Comparison of ENCODE assay signal across 7 mouse cellular contexts in the genomic region with DNA sequence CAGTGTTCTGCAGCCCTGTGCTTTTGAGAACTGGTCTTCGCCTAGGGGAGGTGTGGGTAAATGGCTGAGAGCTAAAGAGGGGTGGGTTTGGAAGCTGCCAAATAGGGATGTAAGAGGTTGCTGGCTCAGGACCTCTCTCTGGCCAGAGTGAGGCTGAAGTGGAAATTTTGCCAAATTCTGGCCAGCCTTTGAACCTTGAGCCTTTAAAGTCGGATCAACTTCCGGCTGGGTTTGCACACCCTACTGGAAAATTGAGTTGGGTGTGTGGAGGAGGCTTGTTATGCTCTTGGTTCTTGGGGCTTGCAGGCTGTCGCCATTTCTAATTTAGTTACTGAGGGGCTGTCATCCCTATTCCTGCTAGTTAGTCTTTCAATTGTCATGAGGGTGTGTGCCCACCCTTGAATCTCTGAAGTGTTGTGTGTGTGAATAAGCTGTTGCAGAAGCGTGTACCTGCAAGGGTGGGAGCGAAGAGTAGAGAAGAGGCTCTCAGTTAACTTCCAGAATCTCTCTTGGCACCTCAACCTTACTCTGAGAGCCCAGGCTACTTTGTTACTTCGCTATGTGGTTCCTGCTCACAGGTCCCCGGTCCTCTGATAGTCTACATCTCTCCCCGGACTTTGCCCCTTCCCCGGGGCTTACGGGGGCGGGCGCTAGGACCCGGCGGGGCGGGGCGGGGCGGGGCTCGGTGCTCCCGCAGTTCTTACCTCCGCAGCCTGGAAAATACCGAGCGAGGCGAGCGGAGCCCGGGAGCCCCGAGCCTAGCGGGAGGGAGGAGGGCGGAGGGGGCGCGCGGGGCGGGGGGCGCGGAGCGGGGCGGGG. TPM values are rescaled to one million over a fixed set of nuclear protein-coding genes. Genes with fewer than 3 reads are reported as not detected.
A peak's percentile ranks its signal among the peaks of the same experiment; 100 is the strongest.
DNase-seq lines count a peak whose midpoint lies in the region; ATAC-seq and TF ChIP-seq lines count a peak whose summit lies in the region.

No protein-coding gene starts in this region.

- H3K4me3 ChIP-seq in bone marrow, adult 2 months (replicated peaks; ENCODE audit: control insufficient read depth, low read depth, low read length), result peak overlapping the region; percentile 25
- peak overlapping the region; percentile 75 for H3K4me3 ChIP-seq in forebrain, embryonic 14.5 days (ENCODE audit: low read depth, low read length)
- H3K4me3 ChIP-seq in kidney, adult 2 months (ENCODE audit: insufficient read depth, low read depth, low read length), result peak overlapping the region; percentile 83
- peak overlapping the region; percentile 66 for H3K4me3 ChIP-seq in lung, embryonic 15.5 days
- peak overlapping the region; percentile 80 for H3K4me3 ChIP-seq in stomach, embryonic 15.5 days (replicated peaks)

- H3K36me3 ChIP-seq in forebrain, embryonic 14.5 days (ENCODE audit: control insufficient read depth, insufficient read depth, low read length), result no peaks in the 10 kb centered on the region
- no peaks in the 10 kb centered on the region for H3K36me3 ChIP-seq in kidney, adult 2 months (ENCODE audit: control insufficient read depth, insufficient read depth, low read length)
- H3K36me3 ChIP-seq in lung, embryonic 15.5 days, result no peaks in the 10 kb centered on the region
- H3K36me3 ChIP-seq in stomach, embryonic 15.5 days, result no peaks in the 10 kb centered on the region

- H3K9me3 ChIP-seq in forebrain, embryonic 14.5 days (replicated peaks; ENCODE audit: control insufficient read depth, low read length), result no peaks in the 10 kb centered on the region
- no peaks in the 10 kb centered on the region for H3K9me3 ChIP-seq in lung, embryonic 15.5 days
- no peaks in the 10 kb centered on the region for H3K9me3 ChIP-seq in stomach, embryonic 15.5 days

- no peak for TF ChIP-seq POLR2A in bone marrow, adult 2 months (IDR thresholded peaks at IDR 0.05; ENCODE audit: borderline replicate concordance, control insufficient read depth, low read depth, low read length)
- TF ChIP-seq POLR2A in kidney, adult 2 months (IDR thresholded peaks at IDR 0.05; ENCODE audit: low read depth, low read length), result no peak

- peak overlapping the region; percentile 78 for H3K9ac ChIP-seq in forebrain, embryonic 14.5 days (ENCODE audit: low read length)
- peak overlapping the region; percentile 58 for H3K9ac ChIP-seq in lung, embryonic 15.5 days
- H3K9ac ChIP-seq in stomach, embryonic 15.5 days, result peak overlapping the region; percentile 74

- peaks cover 4% of the 10 kb centered on the region; the same call in 1 of the 2 replicates for H3K27me3 ChIP-seq in forebrain, embryonic 14.5 days (replicated peaks; ENCODE audit: control insufficient read depth, insufficient read depth, low read length)
- H3K27me3 ChIP-seq in kidney, adult 2 months (replicated peaks; ENCODE audit: control insufficient read depth, insufficient read depth, low read length), result no peaks in the 10 kb centered on the region
- no peaks in the 10 kb centered on the region for H3K27me3 ChIP-seq in lung, embryonic 15.5 days
- no peaks in the 10 kb centered on the region for H3K27me3 ChIP-seq in stomach, embryonic 15.5 days (replicated peaks)

- WGBS in bone marrow, adult 2 months, result 9% methylated on average over 21 of the region's 37 CpGs
- 6% methylated on average over 24 of the region's 37 CpGs for WGBS in forebrain, embryonic 14.5 days
- 4% methylated on average over 37 of the region's 37 CpGs for WGBS in kidney, adult 2 months
- 5% methylated on average over 17 of the region's 37 CpGs for WGBS in lung, embryonic 15.5 days
- 7% methylated on average over 20 of the region's 37 CpGs for WGBS in stomach, embryonic 15.5 days

- peaks cover 2% of the 10 kb centered on the region for H3K4me1 ChIP-seq in bone marrow, adult 2 months (ENCODE audit: control insufficient read depth, insufficient read depth, low read length)
- peaks cover 7% of the 10 kb centered on the region; the same call in 1 of the 2 replicates for H3K4me1 ChIP-seq in forebrain, embryonic 14.5 days (ENCODE audit: control insufficient read depth, insufficient read depth, low read length)
- peaks cover 39% of the 10 kb centered on the region; the same call in 1 of the 2 replicates for H3K4me1 ChIP-seq in kidney, adult 2 months (ENCODE audit: control insufficient read depth, insufficient read depth, low read length)
- peaks cover 31% of the 10 kb centered on the region for H3K4me1 ChIP-seq in lung, embryonic 15.5 days
- H3K4me1 ChIP-seq in stomach, embryonic 15.5 days, result peaks cover 29% of the 10 kb centered on the region

- DNase-seq in spleen, postnatal 10 days (ENCODE audit: low spot score in 2 of 2), result peak; percentile 37 to 50
- DNase-seq in spleen, postnatal 4 days (ENCODE audit: low spot score in 2 of 2), result no peak
- DNase-seq in forebrain, embryonic 14.5 days (ENCODE audit: low spot score), result peak; percentile 69
- DNase-seq in kidney, adult 2 months, result peak; percentile 90

- ATAC-seq in forebrain, embryonic 14.5 days, result peak; percentile 89
- peak; percentile 52; the same call in 1 of the 2 replicates for ATAC-seq in lung, embryonic 15.5 days (ENCODE audit: borderline replicate concordance, extremely low read depth, low FRiP score, low TSS enrichment)
- ATAC-seq in stomach, embryonic 15.5 days (ENCODE audit: insufficient read depth, low FRiP score, low read depth), result peak; percentile 60

- no peak for TF ChIP-seq CTCF in bone marrow, adult 2 months (IDR thresholded peaks at IDR 0.05; ENCODE audit: control insufficient read depth, insufficient read depth, low read length)
- TF ChIP-seq CTCF in kidney, adult 2 months (conservative IDR thresholded peaks at IDR 0.05; ENCODE audit: insufficient read depth, insufficient read length, low read depth, low read length), result no peak

- peak overlapping the region; percentile 98 for H3K4me2 ChIP-seq in forebrain, embryonic 14.5 days (ENCODE audit: low read length)
- H3K4me2 ChIP-seq in lung, embryonic 15.5 days, result peak overlapping the region; percentile 96
- H3K4me2 ChIP-seq in stomach, embryonic 15.5 days, result peak overlapping the region; percentile 94

- 0 out of 2 replicates have a peak overlapping the region, but pooled peaks have one; percentile 0 for H3K27ac ChIP-seq in bone marrow, adult 2 months (ENCODE audit: control insufficient read depth, insufficient read depth, low read depth, low read length, poor library complexity)
- no peak overlapping the region for H3K27ac ChIP-seq in forebrain, embryonic 14.5 days (ENCODE audit: low read depth, low read length)
- peak overlapping the region; percentile 97 for H3K27ac ChIP-seq in kidney, adult 2 months (ENCODE audit: insufficient read depth, low read depth, low read length)
- H3K27ac ChIP-seq in lung, embryonic 15.5 days, result peak overlapping the region; percentile 86
- H3K27ac ChIP-seq in stomach, embryonic 15.5 days, result peak overlapping the region; percentile 95

RNA-seq across cellular contexts. Expression of a gene that starts 3.7 kb away (rescaled TPM):
- polyA plus RNA-seq in bone marrow, adult 2 months (2011; ENCODE audit: insufficient read depth, insufficient read length, low replicate concordance, missing spikeins), result 114 and 142 TPM in 2 replicates
- 8.0 and 8.1 TPM in 2 replicates for polyA plus RNA-seq in forebrain, embryonic 14.5 days (2014; fragmentation: Nextera tagmentation; extraction: Ambion mirVana)
- polyA plus RNA-seq in kidney, adult 2 months (2012; rRNA removed), result 467 and 503 TPM in 2 replicates
- 41.2 and 45.9 TPM in 2 replicates for polyA plus RNA-seq in lung, embryonic 15.5 days (2015; fragmentation: Nextera tagmentation; extraction: Ambion mirVana)
- polyA plus RNA-seq in stomach, embryonic 15.5 days (2015; fragmentation: Nextera tagmentation; extraction: Ambion mirVana), result 112 and 127 TPM in 2 replicates

RNA-seq across cellular contexts. Expression of a gene that starts 18.6 kb away (rescaled TPM):
- 28.2 and 38.6 TPM in 2 replicates for polyA plus RNA-seq in bone marrow, adult 2 months (2011; ENCODE audit: insufficient read depth, insufficient read length, low replicate concordance, missing spikeins)
- polyA plus RNA-seq in forebrain, embryonic 14.5 days (2014; fragmentation: Nextera tagmentation; extraction: Ambion mirVana), result 13.5 and 17.8 TPM in 2 replicates
- polyA plus RNA-seq in kidney, adult 2 months (2012; rRNA removed), result 12.3 and 19.4 TPM in 2 replicates
- polyA plus RNA-seq in lung, embryonic 15.5 days (2015; fragmentation: Nextera tagmentation; extraction: Ambion mirVana), result 16.2 and 18.3 TPM in 2 replicates
- polyA plus RNA-seq in stomach, embryonic 15.5 days (2015; fragmentation: Nextera tagmentation; extraction: Ambion mirVana), result 15.4 and 16.2 TPM in 2 replicates

RNA-seq across cellular contexts. Expression of a gene that starts 27.3 kb away (rescaled TPM):
- 86.0 and 162 TPM in 2 replicates for polyA plus RNA-seq in bone marrow, adult 2 months (2011; ENCODE audit: insufficient read depth, insufficient read length, low replicate concordance, missing spikeins)
- 5.8 and 6.5 TPM in 2 replicates for polyA plus RNA-seq in forebrain, embryonic 14.5 days (2014; fragmentation: Nextera tagmentation; extraction: Ambion mirVana)
- 68.7 and 69.7 TPM in 2 replicates for polyA plus RNA-seq in kidney, adult 2 months (2012; rRNA removed)
- 105 and 109 TPM in 2 replicates for polyA plus RNA-seq in lung, embryonic 15.5 days (2015; fragmentation: Nextera tagmentation; extraction: Ambion mirVana)
- 88.7 and 92.5 TPM in 2 replicates for polyA plus RNA-seq in stomach, embryonic 15.5 days (2015; fragmentation: Nextera tagmentation; extraction: Ambion mirVana)

Comparison
In these comparisons a context has a peak if more than half of its experiments do, and no peak if none do; other contexts are left out.
1. DNase-seq: peak in spleen, postnatal 10 days (2 of 2), forebrain, embryonic 14.5 days (single experiment) and kidney, adult 2 months (single experiment); none in spleen, postnatal 4 days (0 of 2).
2. H3K4me3 ChIP-seq: peak in every context shown above with its lines; median percentile 83 in kidney, adult 2 months; 80 in stomach, embryonic 15.5 days; 75 in forebrain, embryonic 14.5 days; 66 in lung, embryonic 15.5 days; 25 in bone marrow, adult 2 months.
3. Peak in every context shown above with its lines, with median percentiles within 50 percentile points of each other: ATAC-seq, H3K4me2 ChIP-seq and H3K9ac ChIP-seq.